Mouse (Mus musculus) heart, adult 2 months (tissue): ENCODE data around the gene Usp21.

Source experiments
- CTCF ChIP-seq: fragments of 200-600 bp; IDR thresholded peaks from 2 replicates; pipeline ENCODE4 v1.8.1; 2022; ENCODE audit warnings: antibody characterized with exemption, mild to moderate bottlenecking, moderate library complexity
- POLR2A ChIP-seq: fragments of 200-500 bp; IDR thresholded peaks from 2 replicates; pipeline ENCODE4 v1.6.1; 2011; ENCODE audit warnings: mild to moderate bottlenecking, low read depth, low read length, control low read depth; ENCODE audit not compliant: insufficient read depth

GRCm38 (mm10) chr1:171284491-171284890 is 3.3 kb downstream of the Usp21 start:
- no peak for TF ChIP-seq CTCF
- no peak for TF ChIP-seq POLR2A
